Mouse (Mus musculus): ENCODE measurements at regions not wholly inside any gene's neighbourhood (a gene's known extent, or its start where the extent isn't known, plus 50 kb on each side); places are given as distances from the start of the nearest gene placed in this dataset.

DNA sequence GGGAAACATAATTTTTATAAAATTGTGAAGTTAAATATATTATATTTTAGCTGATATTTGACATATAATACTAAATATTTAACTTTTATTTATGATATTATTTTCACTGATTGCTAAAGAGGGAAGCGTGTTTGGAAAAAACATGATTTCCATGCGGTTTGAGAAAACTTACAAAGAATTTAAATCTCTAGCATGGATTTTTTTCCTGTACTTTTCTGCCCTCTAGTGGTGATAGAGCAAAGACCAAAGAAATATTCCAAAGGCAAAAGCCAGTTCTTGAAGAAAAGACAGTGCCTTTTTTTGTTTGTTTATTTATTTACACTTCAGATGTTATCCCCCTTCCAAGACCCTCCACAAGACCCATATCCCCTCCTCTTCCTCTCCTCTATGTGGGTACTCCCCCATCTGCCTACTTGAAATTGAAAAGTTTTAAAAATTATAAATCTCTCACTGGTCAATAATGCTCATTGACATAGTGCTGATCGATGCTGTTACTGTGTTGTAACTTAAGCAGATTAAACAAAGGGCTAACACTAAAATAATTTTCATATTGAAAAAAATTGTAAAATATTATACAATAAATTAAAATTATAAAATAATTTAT, 131.1 kb upstream of the Rgs1 start:
- ATAC-seq (ENCODE audit: low FRiP score) (no peak), DNase-seq (ENCODE audit: low spot score) (peak; percentile 88)
- no peaks in the 10 kb centered on the region for H3K27me3 ChIP-seq (ENCODE audit: control insufficient read depth, insufficient read depth, low read length)
- WGBS: 45% methylated on average over 3 of the region's 3 CpGs
- H3K4me2 ChIP-seq (replicated peaks): no peak overlapping the region
- H3K4me1 ChIP-seq (replicated peaks; ENCODE audit: control insufficient read depth, insufficient read depth, low read length): no peaks in the 10 kb centered on the region
- no peaks in the 10 kb centered on the region for H3K9me3 ChIP-seq (ENCODE audit: control insufficient read depth, low read length)
- no peak overlapping the region for H3K9ac ChIP-seq
- no peaks in the 10 kb centered on the region for H3K36me3 ChIP-seq (replicated peaks; ENCODE audit: control insufficient read depth, insufficient read depth)
- H3K4me3 ChIP-seq (replicated peaks; ENCODE audit: low read length): no peak overlapping the region
- H3K27ac ChIP-seq: no peak overlapping the region

DNA sequence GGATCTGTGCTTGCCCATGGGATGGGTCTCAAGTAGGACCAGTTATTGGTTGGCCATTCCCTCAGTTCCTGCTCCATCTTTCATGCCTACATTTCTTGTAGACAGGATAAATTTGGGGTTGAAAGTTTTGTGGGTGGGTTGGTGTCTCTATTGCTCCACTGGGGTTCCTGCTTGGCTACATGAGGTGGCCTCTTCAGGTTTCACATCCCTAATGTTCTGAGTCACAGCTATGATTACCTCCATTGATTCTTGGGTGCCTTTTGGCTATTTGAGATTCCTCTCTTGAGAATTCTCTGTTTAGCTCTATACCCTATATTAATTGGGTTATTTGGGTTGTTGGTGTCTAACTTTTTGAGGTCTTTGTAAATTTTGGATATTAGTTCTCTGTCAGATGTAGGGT, 125.1 kb upstream of the Rgs1 start:
- H3K36me3 ChIP-seq (replicated peaks; ENCODE audit: control insufficient read depth, insufficient read depth): no peaks in the 10 kb centered on the region
- ATAC-seq (ENCODE audit: low FRiP score): no peak
- DNase-seq (ENCODE audit: low spot score): no peak
- no peak overlapping the region for H3K4me2 ChIP-seq (replicated peaks)
- H3K27me3 ChIP-seq (ENCODE audit: control insufficient read depth, insufficient read depth, low read length): no peaks in the 10 kb centered on the region
- no peaks in the 10 kb centered on the region for H3K9me3 ChIP-seq (ENCODE audit: control insufficient read depth, low read length)
- H3K9ac ChIP-seq: no peak overlapping the region
- H3K4me1 ChIP-seq (replicated peaks; ENCODE audit: control insufficient read depth, insufficient read depth, low read length): no peaks in the 10 kb centered on the region
- no peak overlapping the region for H3K4me3 ChIP-seq (replicated peaks; ENCODE audit: low read length)
- no peak overlapping the region for H3K27ac ChIP-seq

DNA sequence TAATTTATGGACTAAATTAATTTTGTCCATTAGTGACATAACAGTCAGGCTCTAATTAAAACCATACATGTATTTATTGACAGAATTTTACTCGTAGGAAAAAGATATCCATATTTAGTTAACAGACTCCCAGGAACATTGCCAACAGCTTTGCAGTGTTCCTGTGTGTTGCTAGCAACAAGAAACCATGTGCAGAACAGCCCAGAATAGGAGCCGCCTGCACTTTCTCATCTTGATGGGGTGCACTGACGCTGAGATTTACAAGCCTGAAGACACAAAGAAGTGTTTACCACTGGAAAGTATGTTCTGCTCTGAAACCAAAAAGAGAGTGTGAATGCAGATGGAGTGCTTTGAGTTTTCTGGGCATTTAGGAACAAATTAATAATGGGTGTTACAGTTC, 118.5 kb upstream of the Rgs1 start:
- ATAC-seq (ENCODE audit: low FRiP score): no peak
- Histone ChIP-seq H3K27me3 (ENCODE audit: control insufficient read depth, insufficient read depth, low read length) (no peaks in the 10 kb centered on the region), H3K9ac (no peak overlapping the region), H3K4me3 (replicated peaks; ENCODE audit: low read length) (no peak overlapping the region), H3K4me2 (replicated peaks) (no peak overlapping the region), H3K9me3 (ENCODE audit: control insufficient read depth, low read length) (no peaks in the 10 kb centered on the region), H3K27ac (no peak overlapping the region), H3K36me3 (replicated peaks; ENCODE audit: control insufficient read depth, insufficient read depth) (no peaks in the 10 kb centered on the region), H3K4me1 (replicated peaks; ENCODE audit: control insufficient read depth, insufficient read depth, low read length) (no peaks in the 10 kb centered on the region)
- DNase-seq (ENCODE audit: low spot score): no peak
- 78% methylated on average over 3 of the region's 3 CpGs for WGBS

DNA sequence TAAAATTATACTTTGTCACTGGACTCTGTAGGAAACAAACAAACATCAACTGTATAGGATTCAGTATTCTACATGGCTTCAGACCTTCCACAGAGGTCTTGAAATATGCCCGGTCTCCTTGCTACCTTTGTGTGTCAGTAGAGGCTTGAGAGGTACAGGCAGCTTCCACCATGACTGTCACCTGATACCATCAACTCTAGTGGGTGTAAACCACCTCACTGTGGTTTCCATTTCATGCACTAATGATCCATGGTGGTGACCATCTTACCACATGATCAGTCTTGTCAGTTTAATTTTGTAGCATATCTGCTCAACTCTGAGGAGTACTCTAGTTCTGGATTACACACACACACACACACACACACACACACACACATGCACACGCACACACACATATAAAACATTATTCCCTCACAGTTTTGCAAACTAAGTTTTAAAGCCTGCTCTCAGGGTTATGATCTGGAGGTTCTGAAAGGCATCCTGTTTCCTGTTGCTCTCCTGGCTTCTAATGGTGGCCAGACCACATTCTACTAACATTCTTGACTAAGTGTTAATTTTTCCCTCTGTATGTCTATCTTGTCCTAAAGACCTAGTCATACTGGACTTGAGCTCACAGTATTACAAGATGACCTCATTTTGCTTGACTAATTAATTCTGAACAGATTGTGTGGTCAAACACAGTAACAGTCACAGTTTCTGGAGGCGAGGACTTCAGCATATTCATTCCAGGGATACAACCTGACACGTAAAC, 106.7 kb upstream of the Rgs1 start:
- no peak overlapping the region for H3K4me2 ChIP-seq (replicated peaks)
- H3K9ac ChIP-seq: no peak overlapping the region
- H3K27me3 ChIP-seq (ENCODE audit: control insufficient read depth, insufficient read depth, low read length): no peaks in the 10 kb centered on the region
- no peaks in the 10 kb centered on the region for H3K9me3 ChIP-seq (ENCODE audit: control insufficient read depth, low read length)
- WGBS: 93% methylated on average over 4 of the region's 4 CpGs
- no peaks in the 10 kb centered on the region for H3K4me1 ChIP-seq (replicated peaks; ENCODE audit: control insufficient read depth, insufficient read depth, low read length)
- H3K27ac ChIP-seq: no peak overlapping the region
- DNase-seq (ENCODE audit: low spot score) (no peak), ATAC-seq (ENCODE audit: low FRiP score) (no peak)
- no peak overlapping the region for H3K4me3 ChIP-seq (replicated peaks; ENCODE audit: low read length)
- H3K36me3 ChIP-seq (replicated peaks; ENCODE audit: control insufficient read depth, insufficient read depth): no peaks in the 10 kb centered on the region

DNA sequence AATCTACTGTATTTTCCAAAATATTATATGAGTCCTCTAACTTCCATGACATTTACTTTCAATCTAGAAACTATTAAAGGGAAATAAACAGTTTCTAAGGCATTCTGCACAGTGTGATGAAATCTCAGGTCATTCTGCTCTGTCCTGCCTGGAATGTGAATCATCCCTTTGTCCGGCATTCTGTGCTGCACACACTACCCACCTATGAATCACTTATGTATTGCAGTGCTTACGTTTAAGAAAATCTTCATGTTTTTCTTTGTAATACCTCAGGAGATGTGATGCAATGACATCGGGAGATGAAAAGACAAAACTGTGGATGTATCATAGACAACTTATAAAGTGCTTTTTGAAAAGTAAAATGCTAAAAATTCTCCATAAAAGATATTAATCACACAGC, 106.0 kb upstream of the Rgs1 start:
- H3K27me3 ChIP-seq (ENCODE audit: control insufficient read depth, insufficient read depth, low read length): no peaks in the 10 kb centered on the region
- H3K36me3 ChIP-seq (replicated peaks; ENCODE audit: control insufficient read depth, insufficient read depth): no peaks in the 10 kb centered on the region
- DNase-seq (ENCODE audit: low spot score): no peak
- 89% methylated on average over 3 of the region's 3 CpGs for WGBS
- no peak overlapping the region for H3K9ac ChIP-seq
- no peaks in the 10 kb centered on the region for H3K9me3 ChIP-seq (ENCODE audit: control insufficient read depth, low read length)
- ATAC-seq (ENCODE audit: low FRiP score): no peak
- no peak overlapping the region for H3K27ac ChIP-seq
- H3K4me3 ChIP-seq (replicated peaks; ENCODE audit: low read length): no peak overlapping the region
- H3K4me1 ChIP-seq (replicated peaks; ENCODE audit: control insufficient read depth, insufficient read depth, low read length): no peaks in the 10 kb centered on the region
- no peak overlapping the region for H3K4me2 ChIP-seq (replicated peaks)

DNA sequence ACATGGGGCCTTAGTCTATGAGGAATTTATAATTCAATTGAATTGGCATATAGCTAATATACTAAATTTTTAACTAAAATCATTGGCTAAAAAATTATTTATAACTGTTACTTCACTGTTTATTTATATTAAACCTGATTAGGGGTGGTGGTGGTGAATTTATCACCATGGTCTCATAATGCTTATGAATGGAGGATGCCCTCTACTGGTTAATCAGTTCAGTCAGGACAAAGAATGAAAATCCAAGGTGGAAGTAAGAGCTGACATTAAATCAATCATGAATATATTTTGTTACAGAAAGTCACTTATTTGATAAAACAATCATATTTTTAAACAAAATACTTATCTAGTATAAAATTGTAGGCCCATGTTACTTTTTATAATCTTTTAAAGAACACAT, 104.3 kb upstream of the Rgs1 start:
- no peaks in the 10 kb centered on the region for H3K27me3 ChIP-seq (ENCODE audit: control insufficient read depth, insufficient read depth, low read length)
- no peak for ATAC-seq (ENCODE audit: low FRiP score)
- H3K36me3 ChIP-seq (replicated peaks; ENCODE audit: control insufficient read depth, insufficient read depth): no peaks in the 10 kb centered on the region
- no peaks in the 10 kb centered on the region for H3K4me1 ChIP-seq (replicated peaks; ENCODE audit: control insufficient read depth, insufficient read depth, low read length)
- no peaks in the 10 kb centered on the region for H3K9me3 ChIP-seq (ENCODE audit: control insufficient read depth, low read length)
- no peak overlapping the region for H3K4me2 ChIP-seq (replicated peaks)
- H3K4me3 ChIP-seq (replicated peaks; ENCODE audit: low read length): no peak overlapping the region
- H3K27ac ChIP-seq: no peak overlapping the region
- DNase-seq (ENCODE audit: low spot score): peak; percentile 33
- no peak overlapping the region for H3K9ac ChIP-seq

DNA sequence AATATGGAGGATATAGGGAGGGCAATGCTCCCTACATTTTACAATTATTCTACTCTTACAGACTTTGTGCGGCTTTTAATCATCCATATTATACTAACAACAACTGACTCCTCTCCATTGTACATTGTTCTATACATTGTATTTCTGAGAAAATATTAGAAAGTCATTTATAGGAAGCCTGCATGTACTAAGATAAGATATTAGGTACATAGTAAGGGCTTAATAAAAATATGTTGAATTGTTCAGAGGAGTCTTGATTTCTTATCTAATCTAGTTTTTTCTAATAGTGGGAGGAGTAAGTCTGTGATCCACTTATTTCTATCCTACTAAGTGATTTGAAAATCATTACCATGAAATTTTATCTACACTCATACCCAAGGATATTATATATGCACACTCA, 94.8 kb upstream of the Rgs1 start:
- H3K4me2 ChIP-seq (replicated peaks): no peak overlapping the region
- H3K36me3 ChIP-seq (replicated peaks; ENCODE audit: control insufficient read depth, insufficient read depth): no peaks in the 10 kb centered on the region
- no peak overlapping the region for H3K27ac ChIP-seq
- WGBS: 100% methylated on average over 1 of the region's 1 CpGs
- H3K27me3 ChIP-seq (ENCODE audit: control insufficient read depth, insufficient read depth, low read length): no peaks in the 10 kb centered on the region
- no peak overlapping the region for H3K9ac ChIP-seq
- no peaks in the 10 kb centered on the region for H3K9me3 ChIP-seq (ENCODE audit: control insufficient read depth, low read length)
- H3K4me1 ChIP-seq (replicated peaks; ENCODE audit: control insufficient read depth, insufficient read depth, low read length): no peaks in the 10 kb centered on the region
- H3K4me3 ChIP-seq (replicated peaks; ENCODE audit: low read length): no peak overlapping the region
- ATAC-seq (ENCODE audit: low FRiP score) (no peak), DNase-seq (ENCODE audit: low spot score) (no peak)

DNA sequence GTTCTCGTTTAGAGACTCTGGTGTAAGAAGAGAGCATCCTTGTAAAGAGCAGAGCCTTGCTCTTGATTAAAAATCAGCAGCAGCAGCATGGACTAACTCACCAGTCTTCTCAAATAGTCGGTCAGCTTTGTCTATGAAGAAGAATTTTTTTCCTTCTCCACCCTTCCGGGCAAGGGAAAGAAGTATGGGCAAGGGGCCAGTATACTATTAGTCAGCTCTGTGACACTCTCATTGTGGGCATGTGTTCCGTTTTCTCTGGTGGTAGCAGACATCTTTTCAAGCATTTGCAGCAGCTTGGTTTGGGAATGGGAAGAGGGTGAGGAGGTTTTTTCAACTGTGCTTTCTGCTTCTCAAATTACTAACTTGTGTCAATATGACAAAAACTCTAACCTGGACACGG, 94.3 kb upstream of the Rgs1 start:
- no peaks in the 10 kb centered on the region for H3K36me3 ChIP-seq (replicated peaks; ENCODE audit: control insufficient read depth, insufficient read depth)
- H3K27me3 ChIP-seq (ENCODE audit: control insufficient read depth, insufficient read depth, low read length): no peaks in the 10 kb centered on the region
- no peak overlapping the region for H3K4me3 ChIP-seq (replicated peaks; ENCODE audit: low read length)
- H3K4me1 ChIP-seq (replicated peaks; ENCODE audit: control insufficient read depth, insufficient read depth, low read length): no peaks in the 10 kb centered on the region
- DNase-seq (ENCODE audit: low spot score) (no peak), ATAC-seq (ENCODE audit: low FRiP score) (no peak)
- H3K4me2 ChIP-seq (replicated peaks): no peak overlapping the region
- H3K9me3 ChIP-seq (ENCODE audit: control insufficient read depth, low read length): no peaks in the 10 kb centered on the region
- no peak overlapping the region for H3K9ac ChIP-seq
- WGBS: 74% methylated on average over 5 of the region's 5 CpGs
- no peak overlapping the region for H3K27ac ChIP-seq

DNA sequence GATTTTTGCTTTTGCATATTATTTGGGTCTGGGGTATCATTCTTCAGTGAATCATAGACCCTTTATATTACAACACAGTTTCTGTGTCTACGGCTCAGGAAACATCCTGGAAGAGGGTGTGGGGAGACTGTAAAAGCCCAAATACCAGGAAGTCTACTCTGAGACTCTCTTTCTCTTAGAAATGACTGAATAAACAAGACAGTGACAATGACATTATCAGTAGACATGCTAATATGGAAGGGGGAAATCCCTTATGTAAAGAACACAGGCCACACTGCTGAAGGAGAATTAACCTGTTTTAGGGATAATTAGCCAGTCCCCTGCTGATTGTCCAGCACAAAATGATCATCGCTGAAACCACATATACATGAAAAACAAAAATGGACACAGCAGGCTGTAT, 88.5 kb upstream of the Rgs1 start:
- DNase-seq (ENCODE audit: low spot score): no peak
- 95% methylated on average over 2 of the region's 2 CpGs for WGBS
- Histone ChIP-seq H3K9ac (no peak overlapping the region), H3K27ac (no peak overlapping the region), H3K4me1 (replicated peaks; ENCODE audit: control insufficient read depth, insufficient read depth, low read length) (no peaks in the 10 kb centered on the region), H3K9me3 (ENCODE audit: control insufficient read depth, low read length) (no peaks in the 10 kb centered on the region), H3K4me3 (replicated peaks; ENCODE audit: low read length) (no peak overlapping the region), H3K36me3 (replicated peaks; ENCODE audit: control insufficient read depth, insufficient read depth) (no peaks in the 10 kb centered on the region), H3K4me2 (replicated peaks) (no peak overlapping the region), H3K27me3 (ENCODE audit: control insufficient read depth, insufficient read depth, low read length) (no peaks in the 10 kb centered on the region)
- no peak for ATAC-seq (ENCODE audit: low FRiP score)
